Mouse (Mus musculus): ENCODE results near the gene Rps6.
A peak's percentile ranks its signal among the peaks of the same experiment; 100 is the strongest.

DNA sequence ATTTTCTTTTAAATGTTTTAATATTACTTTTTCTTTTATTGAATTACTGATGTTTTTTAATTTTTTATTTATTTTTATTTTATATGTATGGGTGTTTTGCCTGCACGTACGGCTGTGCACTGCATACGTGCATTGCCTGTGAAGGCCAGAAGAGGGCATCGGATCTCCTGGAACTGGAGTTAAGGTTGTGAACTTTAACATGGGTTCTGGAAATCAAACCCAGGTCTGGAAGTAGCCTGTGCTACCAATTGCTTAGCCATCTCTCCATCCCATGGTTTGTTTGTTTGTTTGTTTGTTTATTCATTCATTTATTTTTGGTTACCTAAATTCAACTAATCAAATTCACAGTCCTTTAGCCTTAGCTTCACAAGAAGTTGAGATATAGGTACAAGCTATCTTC, 27.7 kb upstream of the Rps6 start:
- TF ChIP-seq CTCF (IDR thresholded peaks at IDR 0.05; ENCODE audit: extremely low read depth, insufficient read depth, low read length), result peak; percentile 16; the same call in 1 of the 2 replicates
- TF ChIP-seq POLR2A (IDR thresholded peaks at IDR 0.05; ENCODE audit: extremely low read depth, insufficient read depth, low read length), result no peak
